Mouse (Mus musculus) ES-E14 (cell line): ENCODE results near the gene Gnat3. TPM values are rescaled to one million over a fixed set of nuclear protein-coding genes. Genes with fewer than 3 reads are reported as not detected.

Source experiments
- DNase-seq: peaks from one replicate; pipeline ENCODE4 v3.0.0-alpha.2; 2013; ENCODE audit warnings: low read depth, low spot score
- H3K27ac ChIP-seq: 2 replicates; pipeline ENCODE4 v1.5.1; 2012; ENCODE audit warnings: low read depth, mild to moderate bottlenecking, low read length, moderate library complexity, mixed read lengths; ENCODE audit not compliant: poor library complexity, insufficient read depth, severe bottlenecking
- H3K36me3 ChIP-seq: 2 replicates; pipeline ENCODE4 v1.6.1; 2012; ENCODE audit warnings: mild to moderate bottlenecking, low read length, moderate library complexity, mixed read lengths; ENCODE audit not compliant: control insufficient read depth, poor library complexity, insufficient read depth, severe bottlenecking
- H3K4me1 ChIP-seq, 2 experiments: fragments of 150-350 bp in 1 of 2; sonication (generic) in 1 of 2; 2 replicates each; pipeline ENCODE4 v1.6.1; 2012; ENCODE audit warnings: low read length in 2 of 2, mild to moderate bottlenecking in 1 of 2, mixed read lengths in 1 of 2; ENCODE audit not compliant: control insufficient read depth in 2 of 2, insufficient read depth in 2 of 2, poor library complexity in 1 of 2
- H3K4me3 ChIP-seq, 2 experiments: fragments of 150-350 bp in 1 of 2; sonication (generic) in 1 of 2; 2 replicates each; pipeline ENCODE4 v1.5.1; 2012; ENCODE audit warnings: low read length in 2 of 2, low read depth in 1 of 2, mild to moderate bottlenecking in 1 of 2, mixed read lengths in 1 of 2; ENCODE audit not compliant: insufficient read depth in 1 of 2, poor library complexity in 1 of 2, severe bottlenecking in 1 of 2
- H3K9ac ChIP-seq: 2 replicates; pipeline ENCODE4 v1.6.1; 2012; ENCODE audit warnings: low read depth, mild to moderate bottlenecking, low read length, mixed read lengths; ENCODE audit not compliant: poor library complexity, insufficient read depth, severe bottlenecking
- H3K9me3 ChIP-seq: fragments of 150-350 bp; sonication (generic); 2 replicates; pipeline ENCODE4 v1.6.1; 2012; ENCODE audit warnings: low read depth, mild to moderate bottlenecking, low read length; ENCODE audit not compliant: control insufficient read depth, insufficient read depth
- CHD2 ChIP-seq: IDR thresholded peaks from 2 replicates; pipeline ENCODE4 v1.6.1; 2014; ENCODE audit warnings: mild to moderate bottlenecking, low read depth, low read length, inconsistent platforms
- HCFC1 ChIP-seq: IDR thresholded peaks from 2 replicates; pipeline ENCODE4 v1.6.1; 2012; ENCODE audit warnings: low read length, inconsistent platforms, borderline replicate concordance; ENCODE audit not compliant: insufficient read depth
- MAFK ChIP-seq: IDR thresholded peaks from 2 replicates; pipeline ENCODE4 v1.6.1; 2014; ENCODE audit warnings: mild to moderate bottlenecking, low read depth, low read length, inconsistent platforms; ENCODE audit not compliant: insufficient read depth
- ZC3H11A ChIP-seq: IDR thresholded peaks from 2 replicates; pipeline ENCODE4 v1.6.1; 2012; ENCODE audit warnings: low read depth, mild to moderate bottlenecking, inconsistent platforms, low read length, borderline replicate concordance
- ZNF384 ChIP-seq: IDR thresholded peaks from 2 replicates; pipeline ENCODE4 v1.6.1; 2012; ENCODE audit warnings: low read depth, low read length, inconsistent platforms
- in situ Hi-C, 2 experiments: fragments of 600-800 bp; cut with MboI; formaldehyde crosslinking; loops; one replicate each; pipeline ENCODE4 v1.15.1; 2025; ENCODE audit warnings: low sequenced_read_pairs in 2 of 2, inconsistent platforms in 1 of 2; ENCODE audit not compliant: unreplicated experiment in 2 of 2
- total RNA-seq: library from RNA; depleted of rRNA; stranded (reverse); fragments of 300-350 nt; gene quantifications from 2 replicates; pipeline ENCODE4 v1.2.3, GENCODE M21; 2012

The Gnat3 gene
- total RNA-seq, 1 experiment: not detected

DNA sequence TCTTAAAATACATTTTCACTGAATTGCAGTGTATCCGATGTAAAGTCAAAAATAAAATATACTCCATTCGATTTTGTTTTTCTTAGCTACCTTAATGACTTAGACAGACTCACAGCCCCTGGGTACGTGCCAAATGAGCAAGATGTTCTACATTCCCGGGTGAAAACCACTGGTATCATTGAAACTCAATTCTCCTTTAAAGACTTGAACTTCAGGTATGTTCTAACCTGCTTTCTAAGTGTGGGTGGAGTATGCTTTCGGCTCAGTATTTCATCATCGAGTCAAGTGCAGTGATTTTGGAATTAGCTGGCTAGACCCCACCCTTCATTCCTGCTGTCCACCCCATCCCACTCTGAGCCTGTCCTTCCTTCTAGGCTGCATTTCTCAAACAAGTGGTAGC lies 41.3 kb downstream of the Gnat3 start:
- TF ChIP-seq ZC3H11A (no peak), HCFC1 (no peak), MAFK (no peak), CHD2 (no peak), ZNF384 (no peak)
- Histone ChIP-seq H3K27ac (no peak overlapping the region), H3K36me3 (no peaks in the 10 kb centered on the region), H3K9me3 (no peaks in the 10 kb centered on the region), H3K4me1 (no peaks in the 10 kb centered on the region), H3K9ac (no peak overlapping the region), H3K4me3 (no peak overlapping the region)
- DNase-seq: no peak
- in situ Hi-C loops: no loop called here

DNA sequence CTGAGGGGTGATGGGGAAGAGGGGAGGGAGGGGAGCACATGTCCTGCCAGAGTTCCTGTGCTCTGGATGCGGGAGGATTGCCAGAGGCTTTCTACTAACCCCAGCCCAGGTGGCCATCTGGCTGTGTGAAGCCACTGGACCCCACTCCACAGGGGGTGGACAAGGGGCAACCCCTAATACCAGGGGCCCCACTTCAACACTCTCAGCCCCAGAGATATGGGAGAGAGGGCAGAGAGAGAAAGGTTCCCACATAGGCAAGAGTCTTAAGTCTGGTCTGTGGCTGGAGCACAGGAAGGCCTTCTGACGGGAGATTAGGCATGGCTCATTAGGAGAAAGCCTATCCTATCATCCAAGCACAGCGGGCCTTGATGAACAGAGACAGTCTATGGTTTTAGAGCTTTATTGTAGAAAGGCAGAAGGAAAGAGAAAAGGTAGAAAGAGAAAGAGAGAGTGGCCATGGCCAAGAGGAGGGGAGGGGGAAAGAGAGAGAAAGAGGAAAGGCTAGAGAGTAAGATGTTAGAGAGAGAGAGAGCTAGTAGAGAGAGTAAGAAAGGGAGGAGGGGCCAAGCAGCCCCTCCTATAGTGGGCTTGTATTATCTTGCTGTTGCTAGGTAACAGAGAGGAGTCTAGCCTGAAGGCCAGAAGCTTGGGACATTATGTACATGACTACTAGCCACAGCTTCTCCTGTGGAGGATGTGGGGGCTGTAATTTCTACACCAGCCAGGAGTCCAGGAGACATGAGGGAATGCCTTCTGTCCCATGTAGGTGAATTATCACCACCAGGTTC lies 42.7 kb downstream of the Gnat3 start:
- no peak for DNase-seq
- no peaks in the 10 kb centered on the region for H3K36me3 ChIP-seq
- H3K4me3 ChIP-seq: no peak overlapping the region
- H3K4me1 ChIP-seq: no peaks in the 10 kb centered on the region
- no peaks in the 10 kb centered on the region for H3K9me3 ChIP-seq
- no peak overlapping the region for H3K9ac ChIP-seq
- TF ChIP-seq HCFC1 (no peak), ZC3H11A (no peak), MAFK (no peak), ZNF384 (no peak), CHD2 (no peak)
- in situ Hi-C loops: no loop called here
- H3K27ac ChIP-seq: no peak overlapping the region

DNA sequence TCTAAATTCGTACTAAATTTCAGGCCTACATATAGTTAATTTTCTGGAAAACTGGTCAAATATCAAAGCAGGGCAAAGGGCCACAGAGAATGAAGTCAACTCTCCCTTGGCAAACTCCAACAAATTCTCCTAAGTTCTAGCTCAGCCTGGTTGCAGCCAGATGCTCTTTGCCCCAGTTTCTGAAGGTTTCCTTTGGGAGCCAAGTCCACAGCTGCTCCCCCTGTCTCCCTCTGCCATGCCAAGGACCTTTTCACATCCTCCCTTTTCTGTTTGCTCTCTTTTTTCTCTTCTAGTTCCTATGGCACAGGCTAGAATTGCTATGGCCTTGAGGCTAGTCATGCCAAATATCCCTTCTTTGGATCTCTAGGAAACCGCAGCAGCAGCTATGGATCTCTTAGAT lies 43.8 kb downstream of the Gnat3 start:
- in situ Hi-C loops: no loop called here
- TF ChIP-seq HCFC1: no peak
- TF ChIP-seq MAFK: no peak
- TF ChIP-seq CHD2: no peak
- no peak for TF ChIP-seq ZNF384
- no peak for TF ChIP-seq ZC3H11A
- no peak for DNase-seq
- H3K9me3 ChIP-seq: no peaks in the 10 kb centered on the region
- no peaks in the 10 kb centered on the region for H3K36me3 ChIP-seq
- H3K4me1 ChIP-seq: no peaks in the 10 kb centered on the region
- H3K27ac ChIP-seq: no peak overlapping the region
- H3K4me3 ChIP-seq: no peak overlapping the region
- no peak overlapping the region for H3K9ac ChIP-seq

DNA sequence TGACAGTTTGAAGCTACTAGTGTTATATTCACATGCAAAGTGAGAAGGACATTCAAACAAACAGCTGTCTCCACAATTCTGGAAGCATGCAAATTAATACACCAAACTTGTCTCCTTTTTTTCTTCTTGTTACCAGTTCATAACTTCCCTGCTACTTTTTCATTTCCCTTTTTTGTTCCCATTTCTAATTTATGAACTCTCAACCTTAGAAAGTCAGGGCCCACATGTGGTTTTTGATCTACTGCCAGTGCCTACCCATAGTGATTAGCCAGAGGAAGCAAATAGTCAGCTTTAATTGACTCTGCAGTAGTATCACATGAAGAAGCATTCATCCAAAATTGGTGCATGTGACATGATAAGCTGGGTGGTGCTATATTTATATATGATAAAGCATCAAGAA lies 44.7 kb downstream of the Gnat3 start:
- no peak overlapping the region for H3K4me3 ChIP-seq
- no peak overlapping the region for H3K27ac ChIP-seq
- DNase-seq: no peak
- H3K9me3 ChIP-seq: no peaks in the 10 kb centered on the region
- no peaks in the 10 kb centered on the region for H3K4me1 ChIP-seq
- in situ Hi-C loops: no loop called here
- no peak overlapping the region for H3K9ac ChIP-seq
- TF ChIP-seq CHD2 (no peak), HCFC1 (no peak), MAFK (no peak), ZNF384 (no peak), ZC3H11A (no peak)
- no peaks in the 10 kb centered on the region for H3K36me3 ChIP-seq

DNA sequence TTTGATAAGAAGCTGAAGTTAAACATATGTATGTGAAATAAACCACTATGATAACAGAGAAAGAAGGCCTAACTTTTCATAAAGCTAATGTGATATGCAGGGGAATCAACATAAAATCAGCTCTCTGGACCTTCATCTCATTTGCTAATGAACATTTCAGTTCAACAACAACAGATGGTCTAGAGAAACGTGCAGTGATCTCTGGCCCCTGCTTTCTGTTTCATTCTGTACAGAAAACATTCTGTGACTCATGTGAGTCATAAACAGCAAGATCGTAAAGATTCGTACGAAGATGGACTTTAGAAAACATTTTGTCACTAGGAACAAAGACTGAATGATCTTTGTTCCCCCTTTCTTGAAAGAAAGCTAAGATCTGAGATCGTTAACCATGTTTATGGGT lies 48.0 kb downstream of the Gnat3 start:
- no peak overlapping the region for H3K27ac ChIP-seq
- H3K4me1 ChIP-seq: no peaks in the 10 kb centered on the region
- in situ Hi-C loops: no loop called here
- no peaks in the 10 kb centered on the region for H3K36me3 ChIP-seq
- H3K9me3 ChIP-seq: no peaks in the 10 kb centered on the region
- no peak overlapping the region for H3K4me3 ChIP-seq
- TF ChIP-seq ZC3H11A (no peak), MAFK (no peak), CHD2 (no peak), ZNF384 (no peak), HCFC1 (no peak)
- DNase-seq: no peak
- H3K9ac ChIP-seq: no peak overlapping the region
